Mouse (Mus musculus) cerebellum, adult 2 months (tissue): ENCODE measurements around the gene Aldh1a3.

Experiments used
- CTCF ChIP-seq: fragments of 200-500 bp; IDR thresholded peaks from 2 replicates; pipeline ENCODE4 v1.5.1; 2011; ENCODE audit warnings: low read depth, mild to moderate bottlenecking, control low read depth, low read length, moderate library complexity, borderline replicate concordance; ENCODE audit not compliant: insufficient read depth
- POLR2A ChIP-seq: fragments of 200-500 bp; IDR thresholded peaks from 2 replicates; pipeline ENCODE4 v1.6.1; 2011; ENCODE audit warnings: low read length, control low read depth, borderline replicate concordance; ENCODE audit not compliant: insufficient read depth

- no peak for TF ChIP-seq CTCF
- no peak for TF ChIP-seq POLR2A
These were observed 39.9 kb downstream of the Aldh1a3 start for GRCm38 (mm10) chr7:66387419-66387812.
